Mouse (Mus musculus): ENCODE measurements around the gene Rnaset2b. TPM values are rescaled to one million over a fixed set of nuclear protein-coding genes. Genes with fewer than 3 reads are reported as not detected.
"Not testable (repeated sequence)": the region's sequence is repeated elsewhere in the genome, so short reads cannot be mapped to it uniquely, and the experiment has no call there.

The Rnaset2b gene
- polyA plus RNA-seq, 1 experiment from 2014 or later: 270 TPM

- not testable (repeated sequence) for ATAC-seq (ENCODE audit: insufficient read depth, low FRiP score); H3K4me2 ChIP-seq (ENCODE audit: low read depth, low read length); H3K36me3 ChIP-seq (ENCODE audit: control insufficient read depth, insufficient read depth, low read length); H3K27ac ChIP-seq (ENCODE audit: low read length); H3K9me3 ChIP-seq (replicated peaks; ENCODE audit: control insufficient read depth, low read length); H3K9ac ChIP-seq (ENCODE audit: low read length); H3K27me3 ChIP-seq (ENCODE audit: control insufficient read depth, insufficient read depth, low read length); H3K4me3 ChIP-seq (replicated peaks; ENCODE audit: low read length); H3K4me1 ChIP-seq (ENCODE audit: control insufficient read depth, insufficient read depth, low read length)
- WGBS: no CpG with 5 or more reads among the region's 3 CpGs
Measured at GRCm38 (mm10) chr17:7003392-7003791, 33.0 kb downstream of the Rnaset2b start.

GRCm38 (mm10) chr17:7005646-7006045 lies 35.2 kb downstream of the Rnaset2b start:
- not testable (repeated sequence) for ATAC-seq (ENCODE audit: insufficient read depth, low FRiP score); H3K4me3 ChIP-seq (replicated peaks; ENCODE audit: low read length); H3K9ac ChIP-seq (ENCODE audit: low read length); H3K27me3 ChIP-seq (ENCODE audit: control insufficient read depth, insufficient read depth, low read length); H3K36me3 ChIP-seq (ENCODE audit: control insufficient read depth, insufficient read depth, low read length); H3K9me3 ChIP-seq (replicated peaks; ENCODE audit: control insufficient read depth, low read length); H3K4me2 ChIP-seq (ENCODE audit: low read depth, low read length); H3K27ac ChIP-seq (ENCODE audit: low read length); H3K4me1 ChIP-seq (ENCODE audit: control insufficient read depth, insufficient read depth, low read length)
- 31% methylated on average over 3 of the region's 4 CpGs for WGBS

- not testable (repeated sequence) for H3K27me3 ChIP-seq (ENCODE audit: control insufficient read depth, insufficient read depth, low read length); H3K4me2 ChIP-seq (ENCODE audit: low read depth, low read length); H3K9me3 ChIP-seq (replicated peaks; ENCODE audit: control insufficient read depth, low read length); ATAC-seq (ENCODE audit: insufficient read depth, low FRiP score); H3K4me3 ChIP-seq (replicated peaks; ENCODE audit: low read length); H3K36me3 ChIP-seq (ENCODE audit: control insufficient read depth, insufficient read depth, low read length); H3K9ac ChIP-seq (ENCODE audit: low read length); H3K27ac ChIP-seq (ENCODE audit: low read length); H3K4me1 ChIP-seq (ENCODE audit: control insufficient read depth, insufficient read depth, low read length)
Measured at GRCm38 (mm10) chr17:7008885-7009284, 38.5 kb downstream of the Rnaset2b start.

GRCm38 (mm10) chr17:7009440-7009839 lies 39.0 kb downstream of the Rnaset2b start:
- not testable (repeated sequence) for H3K4me3 ChIP-seq (replicated peaks; ENCODE audit: low read length); H3K36me3 ChIP-seq (ENCODE audit: control insufficient read depth, insufficient read depth, low read length); H3K27me3 ChIP-seq (ENCODE audit: control insufficient read depth, insufficient read depth, low read length); H3K27ac ChIP-seq (ENCODE audit: low read length); H3K9ac ChIP-seq (ENCODE audit: low read length); H3K4me2 ChIP-seq (ENCODE audit: low read depth, low read length); H3K4me1 ChIP-seq (ENCODE audit: control insufficient read depth, insufficient read depth, low read length); ATAC-seq (ENCODE audit: insufficient read depth, low FRiP score); H3K9me3 ChIP-seq (replicated peaks; ENCODE audit: control insufficient read depth, low read length)
- whole genome bisulfite sequencing: no CpG with 5 or more reads among the region's 7 CpGs

GRCm38 (mm10) chr17:7009901-7010300 lies 39.5 kb downstream of the Rnaset2b start:
- not testable (repeated sequence) for H3K4me2 ChIP-seq (ENCODE audit: low read depth, low read length); H3K27me3 ChIP-seq (ENCODE audit: control insufficient read depth, insufficient read depth, low read length); H3K4me3 ChIP-seq (replicated peaks; ENCODE audit: low read length); H3K9ac ChIP-seq (ENCODE audit: low read length); H3K36me3 ChIP-seq (ENCODE audit: control insufficient read depth, insufficient read depth, low read length); H3K4me1 ChIP-seq (ENCODE audit: control insufficient read depth, insufficient read depth, low read length); ATAC-seq (ENCODE audit: insufficient read depth, low FRiP score); H3K27ac ChIP-seq (ENCODE audit: low read length); H3K9me3 ChIP-seq (replicated peaks; ENCODE audit: control insufficient read depth, low read length)
- WGBS: 74% methylated on average over 3 of the region's 9 CpGs

- H3K4me1 ChIP-seq (ENCODE audit: control insufficient read depth, insufficient read depth, low read length); H3K4me3 ChIP-seq (replicated peaks; ENCODE audit: low read length); H3K4me2 ChIP-seq (ENCODE audit: low read depth, low read length); H3K9me3 ChIP-seq (replicated peaks; ENCODE audit: control insufficient read depth, low read length); H3K36me3 ChIP-seq (ENCODE audit: control insufficient read depth, insufficient read depth, low read length); H3K27me3 ChIP-seq (ENCODE audit: control insufficient read depth, insufficient read depth, low read length); H3K27ac ChIP-seq (ENCODE audit: low read length); H3K9ac ChIP-seq (ENCODE audit: low read length); ATAC-seq (ENCODE audit: insufficient read depth, low FRiP score): not testable (repeated sequence)
- WGBS: no CpG with 5 or more reads among the region's 1 CpGs
Measured at GRCm38 (mm10) chr17:7014190-7014589, 43.8 kb downstream of the Rnaset2b start.

- H3K9ac ChIP-seq (ENCODE audit: low read length); ATAC-seq (ENCODE audit: insufficient read depth, low FRiP score); H3K36me3 ChIP-seq (ENCODE audit: control insufficient read depth, insufficient read depth, low read length); H3K4me3 ChIP-seq (replicated peaks; ENCODE audit: low read length); H3K4me1 ChIP-seq (ENCODE audit: control insufficient read depth, insufficient read depth, low read length); H3K9me3 ChIP-seq (replicated peaks; ENCODE audit: control insufficient read depth, low read length); H3K27ac ChIP-seq (ENCODE audit: low read length); H3K27me3 ChIP-seq (ENCODE audit: control insufficient read depth, insufficient read depth, low read length); H3K4me2 ChIP-seq (ENCODE audit: low read depth, low read length): not testable (repeated sequence)
- 24% methylated on average over 6 of the region's 14 CpGs for WGBS
Measured at GRCm38 (mm10) chr17:7025257-7025656, 54.8 kb downstream of the Rnaset2b start, which contains the start of gene Gm1604a. TSS of gene Gm1604a (plus strand) at chr17:7025568.

GRCm38 (mm10) chr17:7025764-7026346 lies 55.4 kb downstream of the Rnaset2b start:
- not testable (repeated sequence) for H3K27me3 ChIP-seq (ENCODE audit: control insufficient read depth, insufficient read depth, low read length); ATAC-seq (ENCODE audit: insufficient read depth, low FRiP score); H3K4me3 ChIP-seq (replicated peaks; ENCODE audit: low read length); H3K9ac ChIP-seq (ENCODE audit: low read length); H3K36me3 ChIP-seq (ENCODE audit: control insufficient read depth, insufficient read depth, low read length); H3K27ac ChIP-seq (ENCODE audit: low read length); H3K4me1 ChIP-seq (ENCODE audit: control insufficient read depth, insufficient read depth, low read length); H3K9me3 ChIP-seq (replicated peaks; ENCODE audit: control insufficient read depth, low read length); H3K4me2 ChIP-seq (ENCODE audit: low read depth, low read length)
- 68% methylated on average over 3 of the region's 14 CpGs for WGBS

GRCm38 (mm10) chr17:7030204-7030603 lies 59.8 kb downstream of the Rnaset2b start:
- not testable (repeated sequence) for H3K4me1 ChIP-seq (ENCODE audit: control insufficient read depth, insufficient read depth, low read length); H3K4me3 ChIP-seq (replicated peaks; ENCODE audit: low read length); H3K9me3 ChIP-seq (replicated peaks; ENCODE audit: control insufficient read depth, low read length); H3K27ac ChIP-seq (ENCODE audit: low read length); H3K9ac ChIP-seq (ENCODE audit: low read length); ATAC-seq (ENCODE audit: insufficient read depth, low FRiP score); H3K36me3 ChIP-seq (ENCODE audit: control insufficient read depth, insufficient read depth, low read length); H3K4me2 ChIP-seq (ENCODE audit: low read depth, low read length); H3K27me3 ChIP-seq (ENCODE audit: control insufficient read depth, insufficient read depth, low read length)
- 50% methylated on average over 5 of the region's 7 CpGs for whole genome bisulfite sequencing

Data from stomach, embryonic 16.5 days (tissue).